ENCODE assay signal across 20 mouse cellular contexts in genomic region chr4:123552689-123553088, GRCm38 (mm10).
DNase-seq lines count a peak whose midpoint lies in the region; ATAC-seq and TF ChIP-seq lines count a peak whose summit lies in the region.
"Had no signal": no experiment of that assay in that cellular context is flagged by ENCODE, and none has a peak within 500 bp of the region (broad histone marks: within the 10 kb centered on the region; RNA-seq: fewer than 3 reads in every experiment).

No protein-coding gene starts in this region.

- no peak for TF ChIP-seq POLR2A in MEL (IDR thresholded peaks at IDR 0.05; ENCODE audit: control insufficient read depth in 1 of 2, insufficient read depth in 1 of 2, low read depth in 1 of 2, low read length in 2 of 2, poor library complexity in 1 of 2)

- no peaks in the 10 kb centered on the region for H3K27me3 ChIP-seq in heart, embryonic 12.5 days (replicated peaks)
- H3K27me3 ChIP-seq in MEL (ENCODE audit: control insufficient read depth in 1 of 2, insufficient read depth in 2 of 2, low read length in 2 of 2): no peaks in the 10 kb centered on the region
- no peaks in the 10 kb centered on the region for H3K27me3 ChIP-seq in liver, embryonic 13.5 days
- H3K27me3 ChIP-seq: embryonic facial prominence, embryonic 13.5 days; limb, embryonic 15.5 days; megakaryocyte, embryonic 14.5 days had no signal

- no peaks in the 10 kb centered on the region for H3K9me3 ChIP-seq in heart, embryonic 12.5 days (replicated peaks)
- no peaks in the 10 kb centered on the region for H3K9me3 ChIP-seq in MEL (replicated peaks; ENCODE audit: insufficient read depth, low read length)
- H3K9me3 ChIP-seq in liver, embryonic 13.5 days (replicated peaks): no peaks in the 10 kb centered on the region
- H3K9me3 ChIP-seq: embryonic facial prominence, embryonic 13.5 days; hindbrain, embryonic 10.5 days; limb, embryonic 15.5 days; megakaryocyte, embryonic 14.5 days had no signal

- H3K4me3 ChIP-seq in heart, embryonic 12.5 days: no peak overlapping the region
- no peak overlapping the region for H3K4me3 ChIP-seq in MEL (ENCODE audit: control insufficient read depth in 1 of 2, insufficient read depth in 1 of 2, low read depth in 2 of 2, low read length in 2 of 2)
- no peak overlapping the region for H3K4me3 ChIP-seq in liver, embryonic 13.5 days (replicated peaks)
- H3K4me3 ChIP-seq: embryonic facial prominence, embryonic 13.5 days; gastrocnemius, adult 2 months; hindbrain, embryonic 10.5 days; limb, embryonic 15.5 days; megakaryocyte, embryonic 14.5 days had no signal

- 8% methylated on average over 3 of the region's 3 CpGs for WGBS in heart, embryonic 12.5 days
- WGBS in liver, embryonic 13.5 days (ENCODE audit: insufficient replicate concordance): 44% methylated on average over 3 of the region's 3 CpGs

- ATAC-seq in heart, embryonic 12.5 days (ENCODE audit: insufficient number of reproducible peaks, low FRiP score): peak; percentile 69; the same call in 1 of the 2 replicates
- peak; percentile 74 for ATAC-seq in liver, embryonic 13.5 days (ENCODE audit: low read depth)
- ATAC-seq: forebrain, postnatal 0 days had no signal

- H3K4me2 ChIP-seq in heart, embryonic 12.5 days: peak overlapping the region; percentile 39
- no peak overlapping the region for H3K4me2 ChIP-seq in liver, embryonic 13.5 days
- H3K4me2 ChIP-seq: embryonic facial prominence, embryonic 13.5 days; limb, embryonic 15.5 days had no signal

- H3K79me2 ChIP-seq in MEL (ENCODE audit: control insufficient read depth, insufficient read depth, low read length, poor library complexity): no peaks in the 10 kb centered on the region

- peak overlapping the region; percentile 75 for H3K27ac ChIP-seq in heart, embryonic 12.5 days (ENCODE audit: poor library complexity, severe bottlenecking)
- H3K27ac ChIP-seq in MEL (ENCODE audit: control insufficient read depth, low read depth, low read length): no peak overlapping the region
- H3K27ac ChIP-seq in liver, embryonic 13.5 days: no peak overlapping the region
- H3K27ac ChIP-seq: embryonic facial prominence, embryonic 13.5 days; gastrocnemius, adult 2 months; hindbrain, embryonic 10.5 days; limb, embryonic 15.5 days had no signal

- H3K36me3 ChIP-seq in heart, embryonic 12.5 days: peaks cover 13% of the 10 kb centered on the region
- H3K36me3 ChIP-seq in MEL (ENCODE audit: control insufficient read depth in 1 of 2, insufficient read depth in 2 of 2, low read length in 2 of 2): peaks cover 0 to 20% of the 10 kb centered on the region in 2 experiments; a peak in 3 of 4 replicates
- H3K36me3 ChIP-seq in liver, embryonic 13.5 days: no peaks in the 10 kb centered on the region
- H3K36me3 ChIP-seq: embryonic facial prominence, embryonic 13.5 days had no signal

- TF ChIP-seq CTCF in MEL (IDR thresholded peaks at IDR 0.05 in 2 of 3, conservative IDR thresholded peaks at IDR 0.05 in 1 of 3; ENCODE audit: control insufficient read depth in 1 of 3, insufficient read depth in 1 of 3, low read depth in 2 of 3, low read length in 3 of 3, poor library complexity in 1 of 3, severe bottlenecking in 1 of 3): no peak

- peaks cover 48% of the 10 kb centered on the region for H3K4me1 ChIP-seq in heart, embryonic 12.5 days (replicated peaks)
- peaks cover 9 to 12% of the 10 kb centered on the region in 2 experiments for H3K4me1 ChIP-seq in MEL (ENCODE audit: control insufficient read depth in 1 of 2, insufficient read depth in 2 of 2, low read length in 2 of 2)
- H3K4me1 ChIP-seq in liver, embryonic 13.5 days (replicated peaks): peaks cover 32% of the 10 kb centered on the region
- H3K4me1 ChIP-seq: limb, embryonic 15.5 days had no signal

- no peak for DNase-seq in heart, adult 18-20 months
- peak; percentile 21 for DNase-seq in MEL (ENCODE audit: low read depth, low spot score)
- peak; percentile 30 for DNase-seq in brain, adult 2 months (ENCODE audit: low read depth, low spot score)
- DNase-seq in liver, embryonic 13.5 days: no peak
- no peak for DNase-seq in adrenal gland, adult 2 months
- no peak for DNase-seq in testis, postnatal 10 days (ENCODE audit: low spot score)
- DNase-seq: cerebellum, adult 11 months; cerebellum, postnatal 25 days; forebrain, postnatal 0 days; gastrocnemius, adult 2 months; kidney, adult 18-20 months; kidney, postnatal 25 days; layer of hippocampus, adult 9-11 months; right cerebral cortex, postnatal 25 days; thymus, postnatal 25 days had no signal

- TF ChIP-seq EP300 in MEL (IDR thresholded peaks at IDR 0.05; ENCODE audit: low read depth in 1 of 2, low read length in 2 of 2): peak in 1 of 2 experiments; percentile 45; a peak in 1 of 4 replicates

- no peak overlapping the region for H3K9ac ChIP-seq in heart, embryonic 12.5 days
- H3K9ac ChIP-seq in MEL (ENCODE audit: control insufficient read depth, low read depth, low read length, poor library complexity, severe bottlenecking): no peak overlapping the region
- no peak overlapping the region for H3K9ac ChIP-seq in liver, embryonic 13.5 days
- H3K9ac ChIP-seq: embryonic facial prominence, embryonic 13.5 days; forebrain, postnatal 0 days; limb, embryonic 15.5 days had no signal

- no peak for TF ChIP-seq RAD21 in MEL (IDR thresholded peaks at IDR 0.05; ENCODE audit: low read depth, low read length)

TF ChIP-seq in MEL, 35 proteins besides CTCF, POLR2A, EP300 and RAD21:
- no peak for TF ChIP-seq UBTF (IDR thresholded peaks at IDR 0.05; ENCODE audit: borderline replicate concordance, insufficient read depth, low read depth, low read length)
- TF ChIP-seq MXI1 (IDR thresholded peaks at IDR 0.05; ENCODE audit: low read depth, low read length): no peak
- TF ChIP-seq CHD2 (IDR thresholded peaks at IDR 0.05; ENCODE audit: low read length): peak; percentile 35; the same call in 1 of the 2 replicates
- TF ChIP-seq MYB (IDR thresholded peaks at IDR 0.05; ENCODE audit: low read depth, low read length): no peak
- TF ChIP-seq TAL1 (IDR thresholded peaks at IDR 0.05; ENCODE audit: low read length): no peak
- TF ChIP-seq ELF1 (IDR thresholded peaks at IDR 0.05; ENCODE audit: low read depth, low read length): no peak
- no peak for TF ChIP-seq GABPA (IDR thresholded peaks at IDR 0.05; ENCODE audit: low read depth, low read length)
- no peak for TF ChIP-seq ZC3H11A (IDR thresholded peaks at IDR 0.05; ENCODE audit: low read depth, low read length)
- TF ChIP-seq TCF12 (IDR thresholded peaks at IDR 0.05; ENCODE audit: low read depth, low read length): peak; percentile 24; the same call in 1 of the 2 replicates
- peak; percentile 44 for TF ChIP-seq GATA1 (IDR thresholded peaks at IDR 0.05; ENCODE audit: low read depth, low read length)
- TF ChIP-seq BHLHE40 (IDR thresholded peaks at IDR 0.05; ENCODE audit: borderline replicate concordance, low read depth, low read length): no peak
- no peak for TF ChIP-seq KAT2A (conservative IDR thresholded peaks at IDR 0.05; ENCODE audit: low read depth, low read length)
- 0 out of 2 replicates have a peak, but pooled peaks have one; percentile 11 for TF ChIP-seq ETS1 (IDR thresholded peaks at IDR 0.05; ENCODE audit: low read depth, low read length)
- no peak for TF ChIP-seq CHD1 (IDR thresholded peaks at IDR 0.05; ENCODE audit: low read depth, low read length)

Comparison
In these comparisons a context has a peak if more than half of its experiments do, and no peak if none do; other contexts are left out.
1. DNase-seq: peak in MEL (single experiment) and brain, adult 2 months (single experiment); none in heart, adult 18-20 months (0 of 2), liver, embryonic 13.5 days (single experiment), adrenal gland, adult 2 months (single experiment) and testis, postnatal 10 days (single experiment).